Mouse (Mus musculus) macrophage (primary cell): Measurements from ENCODE around the gene Sumf1. TPM values are rescaled to one million over a fixed set of nuclear protein-coding genes. Genes with fewer than 3 reads are reported as not detected.

Source experiments
- H3K27ac ChIP-seq: fragments of 350-480 bp; formaldehyde crosslinking; 2 replicates; pipeline ENCODE4 v1.9.0; 2021
- H3K36me3 ChIP-seq: fragments of 350-480 bp; formaldehyde crosslinking; 2 replicates; pipeline ENCODE4 v1.9.0; 2021; ENCODE audit errors: inconsistent target
- H3K4me3 ChIP-seq: fragments of 350-480 bp; formaldehyde crosslinking; 2 replicates; pipeline ENCODE4 v1.9.0; 2021; ENCODE audit errors: inconsistent target
- H3K79me2 ChIP-seq: fragments of 350-480 bp; formaldehyde crosslinking; 2 replicates; pipeline ENCODE4 v1.9.0; 2021; ENCODE audit errors: inconsistent target
- WGBS: methylation state at CpG from one replicate; pipeline ENCODE4 v1.1.7; 2026; ENCODE audit warnings: inconsistent platforms; ENCODE audit not compliant: missing documents; 5-methylcytosine and 5-hydroxymethylcytosine counted together
- polyA plus RNA-seq: library from polyadenylated mRNA; stranded (reverse); fragments of 250-400 nt; gene quantifications from 3 replicates; pipeline ENCODE4 v1.2.4, GENCODE M21; 2018; ENCODE audit warnings: inconsistent platforms

Sumf1 gene
- polyA plus RNA-seq, 1 experiment from 2014 or later, result 115 TPM

- 90% methylated on average over 4 of the region's 4 CpGs for WGBS
- no peak overlapping the region for H3K27ac ChIP-seq
- no peaks in the 10 kb centered on the region for H3K79me2 ChIP-seq
- peaks cover 15% of the 10 kb centered on the region for H3K36me3 ChIP-seq
- H3K4me3 ChIP-seq, result no peak overlapping the region
Observed at GRCm38 (mm10) chr6:108110336-108110735, 75.0 kb downstream of the Sumf1 start.

GRCm38 (mm10) chr6:108107376-108107775 lies 78.0 kb downstream of the Sumf1 start:
- Histone ChIP-seq H3K27ac (no peak overlapping the region), H3K79me2 (no peaks in the 10 kb centered on the region)

GRCm38 (mm10) chr6:108101936-108102830 lies 83.2 kb downstream of the Sumf1 start:
- 92% methylated on average over 10 of the region's 10 CpGs for WGBS
- H3K27ac ChIP-seq, result no peak overlapping the region
- H3K79me2 ChIP-seq, result no peaks in the 10 kb centered on the region
- no peak overlapping the region for H3K4me3 ChIP-seq
- peaks cover 2% of the 10 kb centered on the region for H3K36me3 ChIP-seq

More at GRCm38 (mm10) chr6:108107376-108107775, 78.0 kb downstream of the Sumf1 start:
- Histone ChIP-seq H3K36me3 (peaks cover 15% of the 10 kb centered on the region), H3K4me3 (no peak overlapping the region)

- 88% methylated on average over 3 of the region's 3 CpGs for WGBS
- no peaks in the 10 kb centered on the region for H3K36me3 ChIP-seq
- H3K4me3 ChIP-seq, result no peak overlapping the region
- H3K27ac ChIP-seq, result no peak overlapping the region
- H3K79me2 ChIP-seq, result no peaks in the 10 kb centered on the region
Observed at GRCm38 (mm10) chr6:108098846-108099217, 86.5 kb downstream of the Sumf1 start.

GRCm38 (mm10) chr6:108098171-108098845 lies 87.1 kb downstream of the Sumf1 start:
- Histone ChIP-seq H3K27ac (no peak overlapping the region), H3K36me3 (no peaks in the 10 kb centered on the region), H3K4me3 (no peak overlapping the region), H3K79me2 (no peaks in the 10 kb centered on the region)
- 11% methylated on average over 9 of the region's 9 CpGs for WGBS

GRCm38 (mm10) chr6:108095445-108095844 lies 89.9 kb downstream of the Sumf1 start:
- H3K4me3 ChIP-seq, result no peak overlapping the region
- WGBS, result 88% methylated on average over 5 of the region's 5 CpGs
- no peak overlapping the region for H3K27ac ChIP-seq
- no peaks in the 10 kb centered on the region for H3K79me2 ChIP-seq
- no peaks in the 10 kb centered on the region for H3K36me3 ChIP-seq

GRCm38 (mm10) chr6:108093449-108093848 lies 91.9 kb downstream of the Sumf1 start:
- Histone ChIP-seq H3K79me2 (no peaks in the 10 kb centered on the region), H3K27ac (no peak overlapping the region), H3K36me3 (no peaks in the 10 kb centered on the region), H3K4me3 (no peak overlapping the region)
- 94% methylated on average over 3 of the region's 3 CpGs for WGBS

- Histone ChIP-seq H3K4me3 (no peak overlapping the region), H3K79me2 (no peaks in the 10 kb centered on the region), H3K36me3 (no peaks in the 10 kb centered on the region), H3K27ac (no peak overlapping the region)
- 88% methylated on average over 2 of the region's 3 CpGs for WGBS
Observed at GRCm38 (mm10) chr6:108092646-108093045, 92.7 kb downstream of the Sumf1 start.

- H3K36me3 ChIP-seq, result no peaks in the 10 kb centered on the region
- H3K27ac ChIP-seq, result no peak overlapping the region
- no peak overlapping the region for H3K4me3 ChIP-seq
- H3K79me2 ChIP-seq, result no peaks in the 10 kb centered on the region
- 73% methylated on average over 1 of the region's 1 CpGs for WGBS
Observed at GRCm38 (mm10) chr6:108091296-108091695, 94.1 kb downstream of the Sumf1 start.

- no peaks in the 10 kb centered on the region for H3K36me3 ChIP-seq
- H3K79me2 ChIP-seq, result no peaks in the 10 kb centered on the region
- no peak overlapping the region for H3K27ac ChIP-seq
- no peak overlapping the region for H3K4me3 ChIP-seq
- WGBS, result 95% methylated on average over 7 of the region's 7 CpGs
Observed at GRCm38 (mm10) chr6:108075857-108076256, 109.5 kb downstream of the Sumf1 start.

- WGBS, result 93% methylated on average over 10 of the region's 10 CpGs
- Histone ChIP-seq H3K4me3 (no peak overlapping the region), H3K79me2 (no peaks in the 10 kb centered on the region)
Observed at GRCm38 (mm10) chr6:108074624-108075023, 110.8 kb downstream of the Sumf1 start.

GRCm38 (mm10) chr6:108073931-108074330 lies 111.5 kb downstream of the Sumf1 start:
- no peaks in the 10 kb centered on the region for H3K36me3 ChIP-seq
- WGBS, result 100% methylated on average over 2 of the region's 2 CpGs
- no peaks in the 10 kb centered on the region for H3K79me2 ChIP-seq
- H3K4me3 ChIP-seq, result no peak overlapping the region
- H3K27ac ChIP-seq, result no peak overlapping the region

More at GRCm38 (mm10) chr6:108074624-108075023, 110.8 kb downstream of the Sumf1 start:
- H3K27ac ChIP-seq, result no peak overlapping the region
- H3K36me3 ChIP-seq, result no peaks in the 10 kb centered on the region

GRCm38 (mm10) chr6:108073071-108073470 lies 112.3 kb downstream of the Sumf1 start:
- Histone ChIP-seq H3K27ac (no peak overlapping the region), H3K36me3 (no peaks in the 10 kb centered on the region), H3K4me3 (no peak overlapping the region), H3K79me2 (no peaks in the 10 kb centered on the region)
- WGBS, result 97% methylated on average over 5 of the region's 5 CpGs

GRCm38 (mm10) chr6:108070947-108071346 lies 114.4 kb downstream of the Sumf1 start:
- 92% methylated on average over 7 of the region's 7 CpGs for WGBS
- Histone ChIP-seq H3K27ac (no peak overlapping the region), H3K4me3 (no peak overlapping the region), H3K36me3 (no peaks in the 10 kb centered on the region), H3K79me2 (no peaks in the 10 kb centered on the region)

GRCm38 (mm10) chr6:108065583-108065982 lies 119.8 kb downstream of the Sumf1 start:
- peak overlapping the region; percentile 69; the same call in 1 of the 2 replicates for H3K27ac ChIP-seq
- WGBS, result 0% methylated on average over 3 of the region's 6 CpGs

More at GRCm38 (mm10) chr6:108065583-108065982, 119.8 kb downstream of the Sumf1 start:
- H3K4me3 ChIP-seq, result peak overlapping the region; percentile 43
- no peaks in the 10 kb centered on the region for H3K36me3 ChIP-seq
- no peaks in the 10 kb centered on the region for H3K79me2 ChIP-seq
